8 mouse cellular contexts compared by ENCODE assay signal in the genomic region with DNA sequence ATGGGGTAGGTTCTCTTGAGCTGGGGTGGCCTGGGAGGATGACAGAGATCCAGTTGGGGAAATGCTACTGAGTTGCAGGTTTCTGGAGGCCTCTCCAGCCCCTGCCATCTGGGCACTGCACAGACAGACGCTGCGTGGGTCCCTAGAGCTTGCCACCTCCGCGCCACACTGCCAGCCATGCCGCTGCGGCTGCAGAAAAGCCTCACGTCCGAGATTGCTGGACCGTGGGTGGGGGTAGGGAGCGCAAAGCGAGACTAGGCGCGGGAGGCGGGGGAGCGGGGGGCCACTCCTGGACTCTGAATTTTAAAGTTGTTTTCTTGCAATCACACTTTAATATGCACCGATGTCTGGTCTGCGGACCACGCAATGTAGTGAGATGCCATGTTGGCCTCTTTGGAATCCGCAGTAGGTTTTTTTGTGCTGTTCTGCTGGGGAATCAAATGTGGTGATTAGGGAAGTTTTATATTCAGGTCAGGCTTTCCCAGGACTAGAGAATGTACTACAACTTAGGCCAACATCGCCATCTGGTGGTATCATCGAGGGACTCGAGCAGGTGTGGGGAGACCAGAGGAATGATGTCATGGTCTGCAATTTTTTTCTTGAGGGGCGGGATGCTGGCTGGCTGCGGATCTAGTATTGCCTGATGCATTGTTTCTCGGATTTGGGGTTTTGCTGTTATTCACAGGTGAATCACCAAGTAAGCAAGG. TPM values are rescaled to one million over a fixed set of nuclear protein-coding genes. Genes with fewer than 3 reads are reported as not detected.
DNase-seq lines count a peak whose midpoint lies in the region; ATAC-seq and TF ChIP-seq lines count a peak whose summit lies in the region.

No protein-coding gene starts in this region.

- no peak overlapping the region for H3K9ac ChIP-seq in MEL (ENCODE audit: control insufficient read depth, low read depth, low read length, poor library complexity, severe bottlenecking)
- peak overlapping the region; percentile 41; the same call in 1 of the 2 replicates for H3K9ac ChIP-seq in lung, embryonic 15.5 days

- H3K4me2 ChIP-seq in lung, embryonic 15.5 days: peak overlapping the region; percentile 74

- H3K27ac ChIP-seq in MEL (ENCODE audit: control insufficient read depth, low read depth, low read length): no peak overlapping the region
- no peak overlapping the region for H3K27ac ChIP-seq in cerebellum, adult 2 months (ENCODE audit: insufficient read depth, low read length)
- H3K27ac ChIP-seq in hindbrain, embryonic 10.5 days: peak overlapping the region; percentile 90
- H3K27ac ChIP-seq in lung, embryonic 15.5 days: no peak overlapping the region
- no peak overlapping the region for H3K27ac ChIP-seq in olfactory bulb, adult 2 months (ENCODE audit: insufficient read depth, low read depth, low read length)

- TF ChIP-seq CTCF in MEL (IDR thresholded peaks at IDR 0.05 in 2 of 3, conservative IDR thresholded peaks at IDR 0.05 in 1 of 3; ENCODE audit: control insufficient read depth in 1 of 3, insufficient read depth in 1 of 3, low read depth in 2 of 3, low read length in 3 of 3, poor library complexity in 1 of 3, severe bottlenecking in 1 of 3): peak; percentile 22 to 61 (median 60); a peak in 5 of 6 replicates
- peak; percentile 88 for TF ChIP-seq CTCF in cerebellum, adult 2 months (IDR thresholded peaks at IDR 0.05; ENCODE audit: borderline replicate concordance, insufficient read depth, low read depth, low read length)
- peak; percentile 21; the same call in 1 of the 2 replicates for TF ChIP-seq CTCF in olfactory bulb, adult 2 months (IDR thresholded peaks at IDR 0.05; ENCODE audit: insufficient read depth, low read depth, low read length)

- no peaks in the 10 kb centered on the region for H3K4me1 ChIP-seq in MEL (ENCODE audit: control insufficient read depth in 1 of 2, insufficient read depth in 2 of 2, low read length in 2 of 2)
- H3K4me1 ChIP-seq in cerebellum, adult 2 months (ENCODE audit: control insufficient read depth, insufficient read depth, low read length): no peaks in the 10 kb centered on the region
- H3K4me1 ChIP-seq in hindbrain, embryonic 10.5 days (replicated peaks): peaks cover 23% of the 10 kb centered on the region
- peaks cover 8% of the 10 kb centered on the region for H3K4me1 ChIP-seq in lung, embryonic 15.5 days
- H3K4me1 ChIP-seq in olfactory bulb, adult 2 months (ENCODE audit: control insufficient read depth, insufficient read depth, low read length): peaks cover 11% of the 10 kb centered on the region

- no peak for TF ChIP-seq EP300 in MEL (IDR thresholded peaks at IDR 0.05; ENCODE audit: low read depth in 1 of 2, low read length in 2 of 2)

- H3K27me3 ChIP-seq in MEL (ENCODE audit: control insufficient read depth in 1 of 2, insufficient read depth in 2 of 2, low read length in 2 of 2): no peaks in the 10 kb centered on the region; a peak in 1 of 4 replicates
- H3K27me3 ChIP-seq in cerebellum, adult 2 months (ENCODE audit: control insufficient read depth, insufficient read depth, low read length): no peaks in the 10 kb centered on the region
- peaks cover 28% of the 10 kb centered on the region for H3K27me3 ChIP-seq in hindbrain, embryonic 10.5 days (ENCODE audit: insufficient read depth, poor library complexity, severe bottlenecking)
- peaks cover 3% of the 10 kb centered on the region; the same call in 1 of the 2 replicates for H3K27me3 ChIP-seq in lung, embryonic 15.5 days

- TF ChIP-seq POLR2A in MEL (IDR thresholded peaks at IDR 0.05; ENCODE audit: control insufficient read depth in 1 of 2, insufficient read depth in 1 of 2, low read depth in 1 of 2, low read length in 2 of 2, poor library complexity in 1 of 2): no peak
- no peak for TF ChIP-seq POLR2A in cerebellum, adult 2 months (IDR thresholded peaks at IDR 0.05; ENCODE audit: borderline replicate concordance, insufficient read depth, low read length)
- no peak for TF ChIP-seq POLR2A in olfactory bulb, adult 2 months (IDR thresholded peaks at IDR 0.05; ENCODE audit: insufficient read depth, low read depth, low read length)

- no peaks in the 10 kb centered on the region for H3K79me2 ChIP-seq in MEL (ENCODE audit: control insufficient read depth, insufficient read depth, low read length, poor library complexity)

- ATAC-seq in lung, embryonic 15.5 days (ENCODE audit: borderline replicate concordance, extremely low read depth, low FRiP score, low TSS enrichment): peak; percentile 92

- DNase-seq in MEL (ENCODE audit: low read depth, low spot score): peak; percentile 39
- DNase-seq in cerebellum, adult 2 months: peak; percentile 89 to 90
- peak; percentile 94 to 99 for DNase-seq in frontal cortex, adult 2 months (ENCODE audit: extremely low spot score in 1 of 2, low spot score in 1 of 2)
- DNase-seq in hindbrain, embryonic 10.5 days (ENCODE audit: low spot score): peak; percentile 91
- peak; percentile 96 for DNase-seq in layer of hippocampus, adult 9-10 months (ENCODE audit: low spot score)
- peak; percentile 72 to 84 for DNase-seq in thymus, adult 18-20 months

- no peaks in the 10 kb centered on the region for H3K9me3 ChIP-seq in MEL (replicated peaks; ENCODE audit: insufficient read depth, low read length)
- no peaks in the 10 kb centered on the region for H3K9me3 ChIP-seq in hindbrain, embryonic 10.5 days
- H3K9me3 ChIP-seq in lung, embryonic 15.5 days: no peaks in the 10 kb centered on the region

- peak; percentile 66 for TF ChIP-seq RAD21 in MEL (IDR thresholded peaks at IDR 0.05; ENCODE audit: low read depth, low read length)

- H3K4me3 ChIP-seq in MEL (ENCODE audit: control insufficient read depth in 1 of 2, insufficient read depth in 1 of 2, low read depth in 2 of 2, low read length in 2 of 2): no peak overlapping the region
- peak overlapping the region; percentile 51 for H3K4me3 ChIP-seq in cerebellum, adult 2 months (replicated peaks; ENCODE audit: insufficient read depth, low read depth, low read length)
- peak overlapping the region; percentile 51 for H3K4me3 ChIP-seq in hindbrain, embryonic 10.5 days
- H3K4me3 ChIP-seq in lung, embryonic 15.5 days: peak overlapping the region; percentile 33
- peak overlapping the region; percentile 29 for H3K4me3 ChIP-seq in olfactory bulb, adult 2 months (ENCODE audit: insufficient read depth, low read depth, low read length)

- WGBS in cerebellum, adult 2 months: 1% methylated on average over 25 of the region's 25 CpGs
- WGBS in hindbrain, embryonic 10.5 days: 1% methylated on average over 25 of the region's 25 CpGs
- 5% methylated on average over 25 of the region's 25 CpGs for WGBS in lung, embryonic 15.5 days
- WGBS in olfactory bulb, adult 2 months: 2% methylated on average over 25 of the region's 25 CpGs

- H3K36me3 ChIP-seq in MEL (ENCODE audit: control insufficient read depth in 1 of 2, insufficient read depth in 2 of 2, low read length in 2 of 2): no peaks in the 10 kb centered on the region
- no peaks in the 10 kb centered on the region for H3K36me3 ChIP-seq in hindbrain, embryonic 10.5 days
- H3K36me3 ChIP-seq in lung, embryonic 15.5 days: no peaks in the 10 kb centered on the region

TF ChIP-seq in MEL, 35 proteins besides CTCF, POLR2A, EP300 and RAD21:
- TF ChIP-seq TBP (IDR thresholded peaks at IDR 0.05; ENCODE audit: low read depth, low read length) (no peak), ZNF384 (IDR thresholded peaks at IDR 0.05; ENCODE audit: low read depth, low read length) (peak; percentile 56), SMC3 (IDR thresholded peaks at IDR 0.05; ENCODE audit: low read depth, low read length) (peak; percentile 60)

RNA-seq across cellular contexts. Expression of a gene that starts 32.6 kb away (rescaled TPM):
- not detected in 2 replicates for total RNA-seq in MEL (2012; rRNA removed)
- polyA plus RNA-seq in MEL (2012; ENCODE audit: insufficient read depth in 1 of 2, insufficient read length in 2 of 2, low read depth in 1 of 2, low replicate concordance in 2 of 2, missing spikeins in 1 of 2): not detected
- polyA plus RNA-seq in cerebellum, adult 2 months (2012; rRNA removed): 8.6 and 9.3 TPM in 2 replicates
- polyA plus RNA-seq in frontal cortex, adult 2 months (2012; rRNA removed): 18.7 and 27.2 TPM in 2 replicates
- polyA plus RNA-seq in hindbrain, embryonic 10.5 days (2016; fragmentation: Nextera tagmentation; extraction: Ambion mirVana): 4.9 and 5.5 TPM in 2 replicates
- 13.4 and 15.5 TPM in 2 replicates for polyA plus RNA-seq in lung, embryonic 15.5 days (2015; fragmentation: Nextera tagmentation; extraction: Ambion mirVana)
- polyA plus RNA-seq in olfactory bulb, adult 2 months (2012; ENCODE audit: insufficient read depth, insufficient read length, low replicate concordance, missing spikeins): not detected in 2 replicates

Comparison
In these comparisons a context has a peak if more than half of its experiments do, and no peak if none do; other contexts are left out.
1. DNase-seq: peak in every context shown above with its lines; median percentile 96 in frontal cortex, adult 2 months; 96 in layer of hippocampus, adult 9-10 months; 91 in hindbrain, embryonic 10.5 days; 90 in cerebellum, adult 2 months; 78 in thymus, adult 18-20 months; 39 in MEL.
2. H3K4me3 ChIP-seq: peak in cerebellum, adult 2 months (single experiment), hindbrain, embryonic 10.5 days (single experiment), lung, embryonic 15.5 days (single experiment) and olfactory bulb, adult 2 months (single experiment); none in MEL (0 of 2).
3. CTCF ChIP-seq: peak in every context shown above with its lines; median percentile 88 in cerebellum, adult 2 months; 60 in MEL; 21 in olfactory bulb, adult 2 months.